ENCODE assay signal across 30 mouse cellular contexts in genomic region chr13:119962856-119963255, GRCm38 (mm10). TPM values are rescaled to one million over a fixed set of nuclear protein-coding genes. Genes with fewer than 3 reads are reported as not detected.
"Had no signal": no experiment of that assay in that cellular context is flagged by ENCODE, and none has a peak within 500 bp of the region (broad histone marks: within the 10 kb centered on the region; RNA-seq: fewer than 3 reads in every experiment).

No protein-coding gene starts in this region.

RNA-seq across cellular contexts. Expression of gene B020031M17Rik, which starts 12.2 kb away (rescaled TPM):
- total RNA-seq: gastrocnemius, adult 2 months; gastrocnemius, postnatal 10 days; gastrocnemius, postnatal 25 days; gastrocnemius, postnatal 4 days; heart, adult 2 months; heart, postnatal 14 days; heart, postnatal 36 days; hindbrain, postnatal 0 days; layer of hippocampus, adult 2 months; layer of hippocampus, postnatal 10 days; layer of hippocampus, postnatal 25 days; left cerebral cortex, adult 2 months; left cerebral cortex, postnatal 14 days; left cerebral cortex, postnatal 36 days had no signal
- polyA plus RNA-seq: frontal cortex, adult 2 months; heart, adult 2 months; heart, embryonic 11.5 days; heart, embryonic 13.5 days; heart, embryonic 15.5 days; heart, postnatal 0 days; hindbrain, embryonic 10.5 days; hindbrain, embryonic 13.5 days; hindbrain, embryonic 15.5 days; hindbrain, postnatal 0 days; intestine, embryonic 15.5 days; intestine, postnatal 0 days; kidney, embryonic 14.5 days; kidney, embryonic 16.5 days; limb, embryonic 10.5 days; limb, embryonic 12.5 days; limb, embryonic 14.5 days; liver, embryonic 11.5 days had no signal

RNA-seq across cellular contexts. Expression of gene Gm21761, which starts 33.8 kb away (rescaled TPM):
- total RNA-seq: gastrocnemius, adult 2 months; gastrocnemius, postnatal 10 days; gastrocnemius, postnatal 25 days; gastrocnemius, postnatal 4 days; heart, adult 2 months; heart, postnatal 14 days; heart, postnatal 36 days; hindbrain, postnatal 0 days; layer of hippocampus, adult 2 months; layer of hippocampus, postnatal 10 days; layer of hippocampus, postnatal 25 days; left cerebral cortex, adult 2 months; left cerebral cortex, postnatal 14 days; left cerebral cortex, postnatal 36 days had no signal
- polyA plus RNA-seq: frontal cortex, adult 2 months; heart, adult 2 months; heart, embryonic 11.5 days; heart, embryonic 13.5 days; heart, embryonic 15.5 days; heart, postnatal 0 days; hindbrain, embryonic 10.5 days; hindbrain, embryonic 13.5 days; hindbrain, embryonic 15.5 days; hindbrain, postnatal 0 days; intestine, embryonic 15.5 days; intestine, postnatal 0 days; kidney, embryonic 14.5 days; kidney, embryonic 16.5 days; limb, embryonic 10.5 days; limb, embryonic 12.5 days; limb, embryonic 14.5 days; liver, embryonic 11.5 days had no signal
